27 mouse cellular contexts compared by ENCODE assay signal in genomic region chr3:131247447-131247846, GRCm38 (mm10). TPM values are rescaled to one million over a fixed set of nuclear protein-coding genes. Genes with fewer than 3 reads are reported as not detected.
DNase-seq lines count a peak whose midpoint lies in the region; ATAC-seq and TF ChIP-seq lines count a peak whose summit lies in the region.
"Had no signal": no experiment of that assay in that cellular context is flagged by ENCODE, and none has a peak within 500 bp of the region (broad histone marks: within the 10 kb centered on the region; RNA-seq: fewer than 3 reads in every experiment).

No protein-coding gene starts in this region.

- ATAC-seq in forebrain, postnatal 0 days = no peak
- no peak for ATAC-seq in forebrain, embryonic 16.5 days
- no peak for ATAC-seq in intestine, postnatal 0 days
- no peak for ATAC-seq in intestine, embryonic 16.5 days
- ATAC-seq in liver, postnatal 0 days = no peak
- no peak for ATAC-seq in liver, embryonic 12.5 days
- ATAC-seq: hindbrain, postnatal 0 days; intestine, embryonic 15.5 days; Patski had no signal

- H3K9me3 ChIP-seq in forebrain, postnatal 0 days (ENCODE audit: low read length) = no peaks in the 10 kb centered on the region
- H3K9me3 ChIP-seq in forebrain, embryonic 16.5 days (ENCODE audit: control insufficient read depth, low read length) = no peaks in the 10 kb centered on the region
- no peaks in the 10 kb centered on the region for H3K9me3 ChIP-seq in intestine, postnatal 0 days (ENCODE audit: control insufficient read depth)
- H3K9me3 ChIP-seq in intestine, embryonic 16.5 days (ENCODE audit: control insufficient read depth, low read length) = no peaks in the 10 kb centered on the region
- no peaks in the 10 kb centered on the region for H3K9me3 ChIP-seq in liver, postnatal 0 days (ENCODE audit: low read length)
- no peaks in the 10 kb centered on the region for H3K9me3 ChIP-seq in liver, embryonic 12.5 days (replicated peaks)
- H3K9me3 ChIP-seq: hindbrain, embryonic 12.5 days; intestine, embryonic 15.5 days; stomach, embryonic 15.5 days had no signal

- H3K9ac ChIP-seq in forebrain, postnatal 0 days = no peak overlapping the region
- no peak overlapping the region for H3K9ac ChIP-seq in forebrain, embryonic 16.5 days (replicated peaks; ENCODE audit: low read depth, low read length)
- H3K9ac ChIP-seq in intestine, postnatal 0 days (ENCODE audit: low read depth, low read length) = no peak overlapping the region
- H3K9ac ChIP-seq in intestine, embryonic 16.5 days (ENCODE audit: low read depth, low read length) = no peak overlapping the region
- H3K9ac ChIP-seq in liver, postnatal 0 days (replicated peaks) = no peak overlapping the region
- no peak overlapping the region for H3K9ac ChIP-seq in liver, embryonic 12.5 days
- H3K9ac ChIP-seq: hindbrain, embryonic 12.5 days; intestine, embryonic 15.5 days; stomach, embryonic 15.5 days had no signal

- no peak for DNase-seq in forebrain, postnatal 0 days
- no peak for DNase-seq in liver, postnatal 0 days
- DNase-seq in R1 (ENCODE audit: low read depth, low spot score) = peak; percentile 43
- DNase-seq in thymus, postnatal 14 days = no peak
- DNase-seq: adrenal gland, postnatal 36 days; cerebellum, adult 2 months; cerebellum, postnatal 14 days; gastrocnemius, postnatal 10 days; heart, postnatal 36 days; kidney, postnatal 10 days; layer of hippocampus, adult 9-11 months; liver; lung, adult 18-20 months; right cerebral cortex, postnatal 14 days; thymus, postnatal 25 days had no signal

- no peak overlapping the region for H3K4me2 ChIP-seq in forebrain, postnatal 0 days (ENCODE audit: low read depth)
- no peak overlapping the region for H3K4me2 ChIP-seq in forebrain, embryonic 16.5 days (ENCODE audit: low read length)
- no peak overlapping the region for H3K4me2 ChIP-seq in intestine, postnatal 0 days (replicated peaks; ENCODE audit: low read depth)
- no peak overlapping the region for H3K4me2 ChIP-seq in intestine, embryonic 16.5 days (ENCODE audit: low read depth, low read length)
- H3K4me2 ChIP-seq in liver, postnatal 0 days (ENCODE audit: low read depth, low read length) = no peak overlapping the region
- H3K4me2 ChIP-seq in liver, embryonic 12.5 days = no peak overlapping the region
- H3K4me2 ChIP-seq: hindbrain, embryonic 12.5 days; intestine, embryonic 15.5 days; midbrain, embryonic 11.5 days; stomach, embryonic 15.5 days had no signal

- TF ChIP-seq EP300 in liver, postnatal 0 days (IDR thresholded peaks at IDR 0.05; ENCODE audit: low read depth) = no peak

- no peaks in the 10 kb centered on the region for H3K27me3 ChIP-seq in forebrain, postnatal 0 days (ENCODE audit: insufficient read depth, low read length)
- H3K27me3 ChIP-seq in forebrain, embryonic 16.5 days (replicated peaks; ENCODE audit: control insufficient read depth, insufficient read depth, low read length) = no peaks in the 10 kb centered on the region
- H3K27me3 ChIP-seq in intestine, postnatal 0 days (replicated peaks; ENCODE audit: control insufficient read depth, insufficient read depth, low read length) = no peaks in the 10 kb centered on the region
- no peaks in the 10 kb centered on the region for H3K27me3 ChIP-seq in intestine, embryonic 16.5 days (replicated peaks; ENCODE audit: control insufficient read depth, insufficient read depth, low read length)
- H3K27me3 ChIP-seq in liver, postnatal 0 days (ENCODE audit: insufficient read depth, low read length) = no peaks in the 10 kb centered on the region
- no peaks in the 10 kb centered on the region for H3K27me3 ChIP-seq in liver, embryonic 12.5 days (replicated peaks)
- H3K27me3 ChIP-seq: CH12.LX; hindbrain, embryonic 12.5 days; intestine, embryonic 15.5 days; Patski; stomach, embryonic 15.5 days had no signal

- 0 out of 2 replicates have a peak, but pooled peaks have one; percentile 15 for TF ChIP-seq CTCF in forebrain, postnatal 0 days (IDR thresholded peaks at IDR 0.05; ENCODE audit: low read depth)
- TF ChIP-seq CTCF in intestine, postnatal 0 days (IDR thresholded peaks at IDR 0.05; ENCODE audit: low read depth) = peak; percentile 31
- TF ChIP-seq CTCF in liver, postnatal 0 days (IDR thresholded peaks at IDR 0.05; ENCODE audit: low read depth) = peak; percentile 24; the same call in 1 of the 2 replicates

- WGBS in forebrain, postnatal 0 days = 89% methylated on average over 6 of the region's 6 CpGs
- WGBS in forebrain, embryonic 16.5 days = 75% methylated on average over 6 of the region's 6 CpGs
- WGBS in intestine, postnatal 0 days = 86% methylated on average over 6 of the region's 6 CpGs
- WGBS in intestine, embryonic 16.5 days = 88% methylated on average over 6 of the region's 6 CpGs
- 73% methylated on average over 6 of the region's 6 CpGs for WGBS in liver, postnatal 0 days (ENCODE audit: insufficient replicate concordance)
- WGBS in liver, embryonic 12.5 days (ENCODE audit: insufficient replicate concordance) = 84% methylated on average over 6 of the region's 6 CpGs

- no peak overlapping the region for H3K4me3 ChIP-seq in forebrain, postnatal 0 days (ENCODE audit: low read depth, low read length)
- no peak overlapping the region for H3K4me3 ChIP-seq in forebrain, embryonic 16.5 days (replicated peaks; ENCODE audit: low read length)
- no peak overlapping the region for H3K4me3 ChIP-seq in intestine, postnatal 0 days (ENCODE audit: low read depth, low read length)
- no peak overlapping the region for H3K4me3 ChIP-seq in intestine, embryonic 16.5 days (ENCODE audit: low read length)
- no peak overlapping the region for H3K4me3 ChIP-seq in liver, postnatal 0 days (ENCODE audit: low read depth, low read length)
- no peak overlapping the region for H3K4me3 ChIP-seq in liver, embryonic 12.5 days
- H3K4me3 ChIP-seq: erythroblast, embryonic 14.5 days; hindbrain, embryonic 12.5 days; intestine, embryonic 15.5 days; stomach, embryonic 15.5 days had no signal

- H3K36me3 ChIP-seq in forebrain, postnatal 0 days (ENCODE audit: insufficient read depth) = no peaks in the 10 kb centered on the region
- no peaks in the 10 kb centered on the region for H3K36me3 ChIP-seq in forebrain, embryonic 16.5 days (ENCODE audit: control insufficient read depth, insufficient read depth)
- peaks cover 71% of the 10 kb centered on the region for H3K36me3 ChIP-seq in intestine, postnatal 0 days (ENCODE audit: control insufficient read depth, insufficient read depth)
- H3K36me3 ChIP-seq in intestine, embryonic 16.5 days (ENCODE audit: control insufficient read depth, insufficient read depth, low read length) = 0 out of 2 replicates have a peak, but pooled peaks cover 6% of the 10 kb centered on the region
- H3K36me3 ChIP-seq in liver, postnatal 0 days (replicated peaks; ENCODE audit: insufficient read depth, low read length) = peaks cover 15% of the 10 kb centered on the region
- peaks cover 56% of the 10 kb centered on the region for H3K36me3 ChIP-seq in liver, embryonic 12.5 days

- H3K4me1 ChIP-seq in forebrain, postnatal 0 days (ENCODE audit: insufficient read depth) = no peaks in the 10 kb centered on the region
- H3K4me1 ChIP-seq in forebrain, embryonic 16.5 days (replicated peaks; ENCODE audit: control insufficient read depth, insufficient read depth, low read length) = peaks cover 3% of the 10 kb centered on the region; the same call in 1 of the 2 replicates
- peaks cover 3% of the 10 kb centered on the region; the same call in 1 of the 2 replicates for H3K4me1 ChIP-seq in intestine, postnatal 0 days (replicated peaks; ENCODE audit: control insufficient read depth, insufficient read depth, low read length)
- peaks cover 12% of the 10 kb centered on the region for H3K4me1 ChIP-seq in intestine, embryonic 16.5 days (ENCODE audit: control insufficient read depth, insufficient read depth, low read length)
- peaks cover 5% of the 10 kb centered on the region; the same call in 1 of the 2 replicates for H3K4me1 ChIP-seq in liver, postnatal 0 days (ENCODE audit: insufficient read depth)
- 0 out of 2 replicates have a peak, but pooled peaks cover 6% of the 10 kb centered on the region for H3K4me1 ChIP-seq in liver, embryonic 12.5 days
- H3K4me1 ChIP-seq: hindbrain, embryonic 12.5 days; stomach, embryonic 15.5 days had no signal

- no peak overlapping the region for H3K27ac ChIP-seq in forebrain, postnatal 0 days (ENCODE audit: low read depth, low read length)
- H3K27ac ChIP-seq in forebrain, embryonic 16.5 days (ENCODE audit: low read length) = no peak overlapping the region
- 0 out of 2 replicates have a peak overlapping the region, but pooled peaks have one; percentile 4 for H3K27ac ChIP-seq in intestine, postnatal 0 days (ENCODE audit: low read depth, low read length)
- no peak overlapping the region for H3K27ac ChIP-seq in intestine, embryonic 16.5 days (ENCODE audit: low read length)
- no peak overlapping the region for H3K27ac ChIP-seq in liver, postnatal 0 days (ENCODE audit: low read depth)
- no peak overlapping the region for H3K27ac ChIP-seq in liver, embryonic 12.5 days
- H3K27ac ChIP-seq: hindbrain, embryonic 12.5 days; hindbrain, postnatal 0 days; intestine, embryonic 15.5 days; stomach, embryonic 15.5 days had no signal

RNA-seq across cellular contexts. Expression of gene Hadh, which starts 24.5 kb away (rescaled TPM):
- total RNA-seq in forebrain, postnatal 0 days (2014; rRNA removed) = 14.0 and 21.0 TPM in 2 replicates
- 30.3 and 33.0 TPM in 2 replicates for polyA plus RNA-seq in forebrain, postnatal 0 days (2015; fragmentation: Nextera tagmentation; extraction: Ambion mirVana)
- 20.1 and 21.6 TPM in 2 replicates for polyA plus RNA-seq in forebrain, embryonic 16.5 days (2015; fragmentation: Nextera tagmentation; extraction: Ambion mirVana)
- 581 and 642 TPM in 2 replicates for polyA plus RNA-seq in intestine, postnatal 0 days (2015; fragmentation: Nextera tagmentation; extraction: Ambion mirVana)
- polyA plus RNA-seq in intestine, embryonic 16.5 days (2015; fragmentation: Nextera tagmentation; extraction: Ambion mirVana) = 369 and 438 TPM in 2 replicates
- polyA plus RNA-seq in liver, postnatal 0 days (2015; fragmentation: Nextera tagmentation; extraction: Ambion mirVana) = 279 and 305 TPM in 2 replicates
- 72.7 and 74.3 TPM in 2 replicates for polyA plus RNA-seq in liver, embryonic 12.5 days (2016; fragmentation: Nextera tagmentation; extraction: Ambion mirVana)

RNA-seq across cellular contexts. Expression of gene Cyp2u1, which starts 55.6 kb away (rescaled TPM):
- 10.7 and 14.7 TPM in 2 replicates for total RNA-seq in forebrain, postnatal 0 days (2014; rRNA removed)
- 8.7 and 11.0 TPM in 2 replicates for polyA plus RNA-seq in forebrain, postnatal 0 days (2015; fragmentation: Nextera tagmentation; extraction: Ambion mirVana)
- 7.0 TPM in 2 replicates for polyA plus RNA-seq in forebrain, embryonic 16.5 days (2015; fragmentation: Nextera tagmentation; extraction: Ambion mirVana)
- polyA plus RNA-seq in intestine, postnatal 0 days (2015; fragmentation: Nextera tagmentation; extraction: Ambion mirVana) = 17.1 and 24.2 TPM in 2 replicates
- 9.7 and 11.4 TPM in 2 replicates for polyA plus RNA-seq in intestine, embryonic 16.5 days (2015; fragmentation: Nextera tagmentation; extraction: Ambion mirVana)
- polyA plus RNA-seq in liver, postnatal 0 days (2015; fragmentation: Nextera tagmentation; extraction: Ambion mirVana) = 1.2 and 1.4 TPM in 2 replicates
- 0.29 and 0.67 TPM in 2 replicates for polyA plus RNA-seq in liver, embryonic 12.5 days (2016; fragmentation: Nextera tagmentation; extraction: Ambion mirVana)
- polyA plus RNA-seq: erythroblast, embryonic 14.5 days had no signal
